Mouse (Mus musculus): ENCODE measurements around the gene Zfp748.

The Zfp748 gene

DNA sequence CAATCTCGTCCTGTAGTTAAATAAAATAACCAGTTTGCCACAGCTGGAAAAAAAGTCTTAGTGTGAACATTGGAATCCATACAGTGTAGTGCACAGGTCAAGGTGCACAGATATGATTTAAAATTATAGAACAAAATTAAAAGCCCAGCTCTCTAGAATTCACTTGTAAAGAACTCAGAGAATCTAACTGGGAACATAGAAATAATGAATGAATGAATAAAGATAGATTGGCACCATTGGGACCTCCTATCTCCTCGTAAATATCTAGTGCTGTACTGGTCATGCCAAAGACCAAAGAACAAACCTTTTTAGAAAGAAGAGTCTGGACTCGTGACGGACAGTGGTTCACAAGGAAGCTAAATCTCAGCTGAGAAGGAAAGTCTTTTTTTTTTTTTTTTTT lies at the start of gene Zfp748:
Gene Zfp748, minus strand, starts transcription at position 101 of the 400 bp plus-strand sequence.
- DNase-seq (ENCODE audit: inconsistent age in 2 of 2, low spot score in 1 of 2) = no peak

DNA sequence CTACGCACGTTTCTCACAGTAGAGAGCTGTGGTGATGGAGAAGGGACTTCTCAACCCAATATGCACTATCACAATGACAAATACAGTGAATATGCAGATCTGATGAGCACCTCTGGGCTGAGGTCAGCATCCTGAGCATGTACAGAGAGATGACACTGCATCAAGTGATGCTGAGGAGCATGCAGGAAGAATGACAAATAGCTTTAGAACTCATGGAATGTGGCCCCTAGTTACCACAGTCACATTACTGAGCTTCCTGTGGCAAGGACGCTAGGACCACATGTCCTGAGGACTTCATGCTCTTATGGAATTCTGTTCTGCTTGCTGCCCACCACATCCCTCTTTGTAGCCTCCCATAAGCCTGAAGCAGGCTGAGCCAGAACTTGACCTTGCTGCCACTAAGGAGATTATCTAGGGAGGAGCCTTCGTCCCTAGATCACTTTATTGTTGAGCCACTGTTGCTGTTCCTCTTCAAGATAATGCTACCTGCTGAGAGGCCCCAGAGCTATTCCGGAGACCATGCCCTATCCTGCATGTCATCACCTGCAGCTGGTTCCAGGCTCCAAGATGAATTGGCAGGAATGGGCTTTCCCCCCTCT lies 19.1 kb upstream of the Zfp748 start:
- no peak for DNase-seq (ENCODE audit: inconsistent age in 2 of 2, low spot score in 1 of 2)

DNA sequence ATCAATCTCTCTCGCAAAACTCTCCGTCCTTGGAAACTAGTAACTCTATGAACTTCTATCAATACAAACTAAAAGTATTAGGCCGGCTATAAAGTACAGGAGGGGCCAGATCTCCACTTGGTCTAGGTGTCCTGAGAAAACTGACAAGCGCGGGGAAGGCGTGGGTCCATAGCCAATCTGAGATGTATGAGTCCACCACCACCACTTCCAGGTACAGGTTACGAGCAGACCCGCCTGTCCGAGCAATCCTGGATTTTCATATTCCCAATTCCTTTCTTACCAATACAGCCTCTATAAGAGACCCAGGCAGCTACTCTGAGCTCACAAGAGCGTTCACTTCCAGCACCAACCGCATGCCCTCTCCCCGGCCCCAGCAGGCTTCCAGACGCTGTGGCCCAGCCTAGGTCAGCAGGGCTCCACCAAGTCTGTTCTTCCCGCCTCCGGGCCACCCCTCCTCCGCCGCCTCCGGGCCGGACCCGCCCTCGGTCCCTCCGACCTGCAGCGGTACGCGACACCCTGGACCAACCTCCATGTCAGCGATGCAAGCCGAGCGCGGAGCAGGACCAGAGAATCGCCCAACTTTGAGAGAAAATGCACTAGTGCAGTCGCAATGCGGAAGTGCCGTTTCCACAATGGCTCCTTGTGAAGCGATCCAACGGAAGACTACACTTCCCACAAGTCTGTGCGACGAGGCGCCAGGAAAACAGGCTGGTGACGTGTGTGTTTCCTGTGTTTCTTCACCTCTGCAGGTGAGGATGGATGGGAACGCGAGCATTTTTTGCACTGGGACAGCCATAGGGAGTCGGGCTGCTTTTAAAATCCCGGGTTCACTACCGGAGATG lies 904 bp downstream of the Zfp748 start:
- peak; percentile 88 to 96 for DNase-seq (ENCODE audit: inconsistent age in 2 of 2, low spot score in 1 of 2)

GRCm38 (mm10) chr13:67545941-67546340 lies 7.7 kb downstream of the Zfp748 start:
- DNase-seq (ENCODE audit: inconsistent age in 2 of 2, low spot score in 1 of 2) = no peak

- no peak for DNase-seq (ENCODE audit: inconsistent age in 2 of 2, low spot score in 1 of 2)
These were observed 26.4 kb downstream of the Zfp748 start for GRCm38 (mm10) chr13:67527049-67527730.

- peak; percentile 94 to 98 for DNase-seq (ENCODE audit: inconsistent age in 2 of 2, low spot score in 1 of 2)
These were observed 27.7 kb downstream of the Zfp748 start, which contains the start of the genes Gm26965 and Zfp87 for GRCm38 (mm10) chr13:67525753-67526410. Gene Gm26965 (minus strand): TSS chr13:67526151. Gene Zfp87 (minus strand): TSS chr13:67526177.

- no peak for DNase-seq (ENCODE audit: inconsistent age in 2 of 2, low spot score in 1 of 2)
These were observed 52.7 kb downstream of the Zfp748 start for GRCm38 (mm10) chr13:67500908-67501307.

DNA sequence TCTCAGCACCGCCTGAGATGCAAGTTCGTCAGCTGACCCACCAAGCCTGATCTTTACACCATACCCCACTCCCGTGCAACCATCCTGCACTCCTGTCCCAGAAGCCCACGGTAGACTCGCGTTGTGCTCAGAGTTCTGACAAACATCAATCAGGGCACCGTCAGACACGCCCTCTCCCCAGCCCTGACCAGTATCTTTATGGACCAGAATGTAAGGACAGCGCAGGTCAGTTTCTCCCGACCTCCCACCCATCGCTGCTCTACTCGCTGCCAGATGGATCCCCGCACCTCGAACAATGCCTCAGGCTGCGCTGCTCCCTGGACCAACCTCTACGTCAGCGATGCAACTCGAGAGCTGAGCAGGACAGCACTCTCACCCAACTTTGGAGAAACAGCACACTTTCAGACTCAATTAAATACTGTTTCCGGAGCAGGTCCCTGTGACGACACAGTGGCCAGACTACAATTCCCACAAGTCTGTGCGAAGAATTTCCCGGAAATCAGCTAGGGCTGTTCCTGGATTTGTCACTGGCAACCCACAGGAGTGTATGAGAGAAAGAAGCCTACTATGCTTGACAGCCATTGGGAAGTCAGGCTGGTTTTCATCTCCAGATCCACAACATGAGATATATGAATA lies 53.4 kb downstream of the Zfp748 start, which contains the start of gene Zfp58:
Gene Zfp58, minus strand, starts transcription at position 472 of the 636 bp plus-strand sequence.
- DNase-seq (ENCODE audit: inconsistent age in 2 of 2, low spot score in 1 of 2) = peak; percentile 87 to 96

DNA sequence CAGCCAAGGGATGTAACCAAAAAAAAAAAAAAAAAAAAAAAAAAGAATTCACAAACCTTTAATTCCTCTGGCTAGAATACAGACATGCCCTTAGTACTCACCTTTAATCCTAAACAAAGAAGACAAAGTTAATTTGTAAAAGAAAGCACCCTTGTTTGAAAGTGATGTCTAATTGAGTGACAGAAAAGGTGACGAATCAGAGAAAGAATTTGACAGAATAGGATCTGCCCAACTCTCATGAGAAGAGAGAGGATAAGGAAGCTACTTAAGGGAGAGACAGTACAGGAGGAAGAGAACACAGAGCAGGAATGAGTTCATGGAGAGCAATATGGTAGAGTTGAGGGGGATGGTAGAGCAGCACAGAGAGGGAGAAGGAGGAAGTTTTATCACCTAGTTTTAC lies 58.0 kb downstream of the Zfp748 start:
- no peak for DNase-seq (ENCODE audit: inconsistent age in 2 of 2, low spot score in 1 of 2)
